Mouse (Mus musculus): Measurements from ENCODE around the gene Kmt2e. TPM values are rescaled to one million over a fixed set of nuclear protein-coding genes. Genes with fewer than 3 reads are reported as not detected.

The Kmt2e gene
- polyA plus RNA-seq, 1 experiment: 40.3 TPM

DNA sequence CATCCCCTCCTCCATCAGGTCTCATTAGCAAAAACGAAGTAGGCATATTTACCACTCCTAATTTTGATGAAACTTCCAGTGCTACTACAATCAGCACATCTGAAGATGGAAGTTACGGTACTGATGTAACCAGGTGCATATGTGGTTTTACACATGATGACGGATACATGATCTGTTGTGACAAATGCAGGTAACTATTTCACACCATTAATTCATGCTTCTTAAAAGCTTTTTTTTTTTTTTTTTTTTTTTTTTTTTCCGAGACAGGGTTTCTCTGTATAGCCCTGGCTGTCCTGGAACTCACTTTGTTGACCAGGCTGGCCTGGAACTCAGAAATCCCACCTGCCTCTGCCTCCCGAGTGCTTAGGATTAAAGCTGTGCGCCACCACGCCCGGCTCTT lies 30.5 kb downstream of the Kmt2e start:
- TF ChIP-seq EP300 (IDR thresholded peaks at IDR 0.05; ENCODE audit: insufficient read depth, low read depth, low read length) (no peak), POLR2A (IDR thresholded peaks at IDR 0.05; ENCODE audit: insufficient read depth, low read length) (no peak), CTCF (IDR thresholded peaks at IDR 0.05; ENCODE audit: low read depth, low read length) (no peak)
- Histone ChIP-seq H3K4me1 (ENCODE audit: control insufficient read depth, insufficient read depth, low read length) (no peaks in the 10 kb centered on the region), H3K4me3 (ENCODE audit: low read depth, low read length) (no peak overlapping the region), H3K9ac (ENCODE audit: low read depth, poor library complexity, severe bottlenecking) (no peak overlapping the region), H3K27me3 (ENCODE audit: control insufficient read depth, insufficient read depth, low read length, poor library complexity, severe bottlenecking) (no peaks in the 10 kb centered on the region), H3K9me3 (replicated peaks; ENCODE audit: control insufficient read depth, insufficient read depth, low read length, poor library complexity, severe bottlenecking) (no peaks in the 10 kb centered on the region), H3K36me3 (ENCODE audit: control insufficient read depth, insufficient read depth, low read length, poor library complexity, severe bottlenecking) (peaks cover 5% of the 10 kb centered on the region), H3K27ac (ENCODE audit: insufficient read depth, low read length) (no peak overlapping the region)

DNA sequence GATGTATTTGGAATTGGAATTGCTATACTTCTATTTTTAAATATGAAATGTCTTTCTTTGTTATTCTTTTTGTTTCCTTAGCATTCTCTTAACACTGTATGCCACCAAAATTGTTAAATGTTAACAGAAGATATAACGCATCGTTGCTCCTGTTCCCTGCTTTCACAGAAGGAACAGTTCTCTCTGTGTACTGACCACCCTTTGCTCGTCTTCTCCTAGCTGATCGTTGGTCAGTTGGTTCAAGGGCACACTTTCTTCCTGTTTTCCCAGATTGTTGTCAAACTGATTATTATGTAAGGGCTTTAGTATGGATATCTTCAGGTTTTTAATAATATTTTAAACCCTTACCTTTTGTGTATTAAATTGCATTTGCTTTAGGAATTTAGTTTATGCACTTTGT lies 32.3 kb downstream of the Kmt2e start:
- Histone ChIP-seq H3K9ac (ENCODE audit: low read depth, poor library complexity, severe bottlenecking) (no peak overlapping the region), H3K4me3 (ENCODE audit: low read depth, low read length) (no peak overlapping the region), H3K4me1 (ENCODE audit: control insufficient read depth, insufficient read depth, low read length) (no peaks in the 10 kb centered on the region), H3K27ac (ENCODE audit: insufficient read depth, low read length) (no peak overlapping the region), H3K36me3 (ENCODE audit: control insufficient read depth, insufficient read depth, low read length, poor library complexity, severe bottlenecking) (peaks cover 5% of the 10 kb centered on the region), H3K9me3 (replicated peaks; ENCODE audit: control insufficient read depth, insufficient read depth, low read length, poor library complexity, severe bottlenecking) (no peaks in the 10 kb centered on the region), H3K27me3 (ENCODE audit: control insufficient read depth, insufficient read depth, low read length, poor library complexity, severe bottlenecking) (no peaks in the 10 kb centered on the region)
- TF ChIP-seq CTCF (IDR thresholded peaks at IDR 0.05; ENCODE audit: low read depth, low read length) (no peak), EP300 (IDR thresholded peaks at IDR 0.05; ENCODE audit: insufficient read depth, low read depth, low read length) (no peak), POLR2A (IDR thresholded peaks at IDR 0.05; ENCODE audit: insufficient read depth, low read length) (no peak)

- Histone ChIP-seq H3K4me1 (ENCODE audit: control insufficient read depth, insufficient read depth, low read length) (no peaks in the 10 kb centered on the region), H3K4me3 (ENCODE audit: low read depth, low read length) (no peak overlapping the region), H3K27me3 (ENCODE audit: control insufficient read depth, insufficient read depth, low read length, poor library complexity, severe bottlenecking) (no peaks in the 10 kb centered on the region), H3K9ac (ENCODE audit: low read depth, poor library complexity, severe bottlenecking) (no peak overlapping the region), H3K9me3 (replicated peaks; ENCODE audit: control insufficient read depth, insufficient read depth, low read length, poor library complexity, severe bottlenecking) (no peaks in the 10 kb centered on the region), H3K36me3 (ENCODE audit: control insufficient read depth, insufficient read depth, low read length, poor library complexity, severe bottlenecking) (peaks cover 3% of the 10 kb centered on the region; the same call in 1 of the 2 replicates), H3K27ac (ENCODE audit: insufficient read depth, low read length) (no peak overlapping the region)
- TF ChIP-seq POLR2A (IDR thresholded peaks at IDR 0.05; ENCODE audit: insufficient read depth, low read length) (no peak), EP300 (IDR thresholded peaks at IDR 0.05; ENCODE audit: insufficient read depth, low read depth, low read length) (no peak), CTCF (IDR thresholded peaks at IDR 0.05; ENCODE audit: low read depth, low read length) (peak; percentile 48)
Measured at GRCm38 (mm10) chr5:23473098-23473873, 39.0 kb downstream of the Kmt2e start.

- Histone ChIP-seq H3K9me3 (replicated peaks; ENCODE audit: control insufficient read depth, insufficient read depth, low read length, poor library complexity, severe bottlenecking) (no peaks in the 10 kb centered on the region), H3K27ac (ENCODE audit: insufficient read depth, low read length) (no peak overlapping the region), H3K9ac (ENCODE audit: low read depth, poor library complexity, severe bottlenecking) (no peak overlapping the region), H3K4me1 (ENCODE audit: control insufficient read depth, insufficient read depth, low read length) (no peaks in the 10 kb centered on the region), H3K27me3 (ENCODE audit: control insufficient read depth, insufficient read depth, low read length, poor library complexity, severe bottlenecking) (no peaks in the 10 kb centered on the region), H3K4me3 (ENCODE audit: low read depth, low read length) (no peak overlapping the region), H3K36me3 (ENCODE audit: control insufficient read depth, insufficient read depth, low read length, poor library complexity, severe bottlenecking) (peaks cover 12% of the 10 kb centered on the region)
- TF ChIP-seq EP300 (IDR thresholded peaks at IDR 0.05; ENCODE audit: insufficient read depth, low read depth, low read length): no peak
- no peak for TF ChIP-seq CTCF (IDR thresholded peaks at IDR 0.05; ENCODE audit: low read depth, low read length)
- no peak for TF ChIP-seq POLR2A (IDR thresholded peaks at IDR 0.05; ENCODE audit: insufficient read depth, low read length)
Measured at GRCm38 (mm10) chr5:23483811-23484210, 49.6 kb downstream of the Kmt2e start.

DNA sequence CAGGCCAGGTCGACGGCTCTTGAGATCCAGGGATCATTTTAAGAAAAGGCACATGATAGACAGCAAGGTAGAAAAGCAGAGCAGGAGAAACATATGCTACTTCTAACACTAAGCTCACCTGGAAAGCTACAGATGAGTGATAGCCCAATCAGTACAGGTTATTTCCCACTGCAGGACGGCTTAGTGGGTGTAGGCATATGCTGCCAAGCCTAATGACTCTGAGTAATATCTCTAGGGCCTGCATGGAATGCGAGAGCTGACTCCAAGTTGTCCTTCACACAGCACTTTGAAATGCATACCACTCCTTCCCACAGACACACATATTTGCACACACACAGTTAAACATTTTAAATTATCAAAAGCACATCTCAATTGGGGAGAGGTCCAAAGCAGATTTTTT lies 55.0 kb downstream of the Kmt2e start:
- Histone ChIP-seq H3K4me1 (ENCODE audit: control insufficient read depth, insufficient read depth, low read length) (no peaks in the 10 kb centered on the region), H3K36me3 (ENCODE audit: control insufficient read depth, insufficient read depth, low read length, poor library complexity, severe bottlenecking) (peaks cover 13% of the 10 kb centered on the region)
- no peak for TF ChIP-seq EP300 (IDR thresholded peaks at IDR 0.05; ENCODE audit: insufficient read depth, low read depth, low read length)
- no peak for TF ChIP-seq POLR2A (IDR thresholded peaks at IDR 0.05; ENCODE audit: insufficient read depth, low read length)

GRCm38 (mm10) chr5:23490797-23491196 lies 56.6 kb downstream of the Kmt2e start:
- H3K27me3 ChIP-seq (ENCODE audit: control insufficient read depth, insufficient read depth, low read length, poor library complexity, severe bottlenecking): no peaks in the 10 kb centered on the region
- no peak overlapping the region for H3K4me3 ChIP-seq (ENCODE audit: low read depth, low read length)
- TF ChIP-seq CTCF (IDR thresholded peaks at IDR 0.05; ENCODE audit: low read depth, low read length) (peak; percentile 40), POLR2A (IDR thresholded peaks at IDR 0.05; ENCODE audit: insufficient read depth, low read length) (no peak)
- no peak overlapping the region for H3K9ac ChIP-seq (ENCODE audit: low read depth, poor library complexity, severe bottlenecking)
- no peak overlapping the region for H3K27ac ChIP-seq (ENCODE audit: insufficient read depth, low read length)
- no peaks in the 10 kb centered on the region for H3K4me1 ChIP-seq (ENCODE audit: control insufficient read depth, insufficient read depth, low read length)
- H3K9me3 ChIP-seq (replicated peaks; ENCODE audit: control insufficient read depth, insufficient read depth, low read length, poor library complexity, severe bottlenecking): no peaks in the 10 kb centered on the region
- peaks cover 10% of the 10 kb centered on the region for H3K36me3 ChIP-seq (ENCODE audit: control insufficient read depth, insufficient read depth, low read length, poor library complexity, severe bottlenecking)

More for the DNA sequence above, 55.0 kb downstream of the Kmt2e start:
- Histone ChIP-seq H3K4me3 (ENCODE audit: low read depth, low read length) (no peak overlapping the region), H3K27me3 (ENCODE audit: control insufficient read depth, insufficient read depth, low read length, poor library complexity, severe bottlenecking) (no peaks in the 10 kb centered on the region), H3K9me3 (replicated peaks; ENCODE audit: control insufficient read depth, insufficient read depth, low read length, poor library complexity, severe bottlenecking) (no peaks in the 10 kb centered on the region), H3K27ac (ENCODE audit: insufficient read depth, low read length) (no peak overlapping the region), H3K9ac (ENCODE audit: low read depth, poor library complexity, severe bottlenecking) (no peak overlapping the region)
